Mouse (Mus musculus) erythroblast, embryonic 14.5 days (primary cell): ENCODE results near the gene Gtf3c3.

Experiments used
- GATA1 ChIP-seq: IDR thresholded peaks from 2 replicates; pipeline ENCODE4 v1.6.1; 2012; ENCODE audit warnings: low read length, inconsistent platforms, mixed read lengths
- TAL1 ChIP-seq: IDR thresholded peaks from 3 replicates; pipeline ENCODE4 v1.6.1; 2012; ENCODE audit warnings: low read length, inconsistent platforms, mixed read lengths

- no peak for TF ChIP-seq TAL1
- no peak for TF ChIP-seq GATA1
Measured at GRCm38 (mm10) chr1:54422195-54422750, 16.5 kb downstream of the Gtf3c3 start.
